Mouse (Mus musculus) c-Kit-positive CD71-positive TER-119-positive erythroid progenitor cells, embryonic 14.5 days (primary cell): ENCODE data around the gene Apoc1.

ENCODE experiments used
- DNase-seq: peaks from one replicate; pipeline ENCODE4 v3.0.0-alpha.2; 2013; ENCODE audit warnings: low spot score

Gene Apoc1

DNA sequence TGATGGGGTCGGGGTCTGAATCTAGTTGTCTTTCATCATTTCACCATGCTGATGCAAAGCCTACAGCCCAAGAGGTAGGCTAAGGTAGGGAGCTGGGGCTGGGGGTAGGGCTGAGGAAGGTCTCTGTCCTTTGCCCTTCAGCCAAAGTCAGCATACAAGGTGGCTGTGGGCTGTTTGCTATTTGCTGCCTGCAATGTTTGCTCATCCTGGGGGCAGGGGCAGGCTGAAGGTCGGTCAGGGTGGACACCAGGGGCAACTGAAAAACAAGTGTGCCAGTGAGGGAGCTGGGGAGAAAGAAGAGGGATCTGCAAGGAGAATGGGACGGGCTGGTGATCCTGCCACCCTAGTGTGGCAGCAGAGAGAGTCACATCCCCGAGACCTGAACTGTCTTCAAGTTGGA lies 7.1 kb downstream of the Apoc1 start:
- DNase-seq: no peak

DNA sequence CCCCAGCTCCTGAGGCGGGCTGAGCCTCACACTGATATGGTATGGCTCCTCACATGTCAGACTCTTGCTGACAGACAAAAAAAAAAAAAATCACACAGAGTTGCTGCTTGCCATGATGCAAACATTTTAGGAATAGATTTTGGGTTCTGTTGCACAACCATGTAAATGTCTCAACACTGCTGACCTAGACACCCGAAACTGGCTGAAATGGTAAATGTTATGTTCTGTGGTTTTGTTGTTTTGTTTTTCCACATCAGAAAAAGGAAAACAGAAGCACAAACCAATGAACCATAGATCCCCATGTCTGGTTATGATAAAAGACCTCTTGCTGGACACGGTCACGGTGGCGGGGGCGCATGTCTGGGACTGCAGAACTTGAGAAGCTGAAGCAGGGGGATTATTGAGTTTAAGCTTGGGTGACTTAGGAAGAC lies 8.7 kb downstream of the Apoc1 start:
- DNase-seq: no peak

DNA sequence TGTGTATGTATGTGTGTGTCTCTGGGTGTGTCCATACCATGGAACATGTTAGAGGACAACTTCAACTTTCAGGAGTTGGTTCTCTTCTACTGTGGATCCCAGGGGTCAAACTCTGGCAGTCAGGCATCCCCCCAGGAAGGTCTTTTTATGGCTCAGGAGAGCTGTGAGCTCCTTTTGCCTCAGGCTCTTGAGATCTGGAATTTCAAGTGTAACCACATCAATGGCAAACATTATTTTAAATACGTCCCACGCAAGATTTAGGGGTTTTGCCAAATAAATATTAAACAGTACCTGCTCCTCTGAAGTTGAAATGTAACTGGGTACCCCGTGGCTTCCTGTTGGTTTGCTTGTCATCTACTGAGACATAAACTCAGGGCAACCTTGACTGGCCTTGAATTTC lies 9.5 kb downstream of the Apoc1 start:
- DNase-seq: no peak

DNA sequence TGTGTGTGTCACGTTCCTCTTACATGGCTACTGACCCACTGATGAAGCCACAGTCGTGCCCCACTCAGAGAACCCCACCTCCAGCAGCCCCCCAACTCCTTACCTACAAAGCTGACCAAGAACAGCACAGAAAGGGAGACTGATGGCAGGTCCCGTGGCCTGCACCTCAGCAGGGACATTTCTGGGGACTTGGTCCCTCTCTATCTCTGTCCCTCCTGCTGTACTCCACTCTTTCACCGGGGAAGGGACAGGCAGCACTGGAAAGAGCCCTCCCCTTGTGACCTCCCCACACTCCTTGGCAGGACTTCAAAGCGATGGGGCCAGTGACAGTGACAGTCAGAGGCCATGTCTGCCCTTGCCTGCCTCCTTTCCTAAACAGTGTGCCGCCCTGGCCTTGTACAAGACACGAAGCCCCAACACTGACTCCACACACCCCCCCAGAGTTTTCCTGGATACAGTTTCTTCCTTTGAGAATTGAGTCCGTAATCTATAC lies 11.2 kb downstream of the Apoc1 start, which contains the start of the genes Gm44805 and Apoc4:
Gm44805 (minus strand) TSS at position 222 of the 493 bp plus-strand sequence.
Apoc4 (minus strand) TSS at position 278 of the 493 bp plus-strand sequence.
- no peak for DNase-seq

DNA sequence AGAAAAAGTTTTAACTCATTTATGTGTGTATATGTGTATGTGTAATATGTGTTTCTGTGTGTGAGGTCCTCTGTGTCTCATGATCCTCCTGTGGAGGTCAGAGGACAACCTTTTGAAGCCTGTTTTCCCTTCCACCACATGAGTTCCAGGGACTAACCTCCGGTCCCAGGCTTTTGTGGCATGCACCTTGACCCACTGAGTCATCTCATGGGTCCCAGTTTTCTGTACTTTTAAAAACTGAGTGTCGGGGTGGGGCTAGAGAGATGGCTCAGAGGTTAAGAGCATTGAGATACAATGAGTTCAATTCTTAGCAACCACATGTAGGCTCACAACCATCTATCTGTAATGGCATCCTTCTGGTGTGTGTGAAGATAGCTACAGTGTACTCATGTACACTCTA lies 11.8 kb downstream of the Apoc1 start:
- DNase-seq: no peak

DNA sequence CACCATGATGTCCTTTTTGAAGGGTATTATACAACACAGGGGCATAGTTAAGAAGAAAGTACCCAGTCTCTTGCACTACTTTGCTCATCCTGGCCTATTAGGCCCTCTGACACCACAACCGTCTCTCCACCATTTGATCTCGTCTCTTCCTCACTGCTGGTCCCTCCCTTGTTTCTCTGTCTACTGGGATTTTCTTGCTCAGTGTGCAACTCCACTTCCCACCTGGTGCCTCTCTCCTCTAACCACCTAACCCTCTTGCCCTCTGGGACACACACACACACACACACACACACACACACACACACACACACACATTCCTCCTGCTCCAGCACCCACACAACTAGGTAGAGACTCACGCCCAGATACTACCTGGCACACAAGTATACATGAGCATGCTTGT lies 13.6 kb downstream of the Apoc1 start:
- DNase-seq: no peak

DNA sequence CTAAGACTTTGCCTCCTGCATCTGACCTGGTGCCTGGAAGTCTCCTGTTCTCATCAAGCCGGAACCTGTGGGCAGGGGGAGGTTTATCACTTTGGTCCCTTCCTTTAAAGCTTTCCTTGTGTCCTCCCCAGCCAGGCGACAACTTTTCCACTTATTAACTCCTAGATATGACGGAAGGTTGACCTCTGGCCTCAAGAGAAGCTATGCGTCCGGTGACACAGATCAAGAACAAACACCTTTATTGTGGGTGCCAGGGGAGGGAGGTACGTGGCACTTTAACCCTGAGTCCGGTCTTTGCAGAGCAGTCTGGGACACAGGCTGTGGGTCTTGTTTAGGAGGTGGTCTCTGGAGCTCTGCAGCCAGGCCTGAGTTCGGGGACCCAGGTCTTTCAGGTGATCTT lies 14.6 kb downstream of the Apoc1 start, which contains the start of gene Apoc2:
Apoc2 (minus strand) TSS at position 70 of the 400 bp plus-strand sequence.
- no peak for DNase-seq

DNA sequence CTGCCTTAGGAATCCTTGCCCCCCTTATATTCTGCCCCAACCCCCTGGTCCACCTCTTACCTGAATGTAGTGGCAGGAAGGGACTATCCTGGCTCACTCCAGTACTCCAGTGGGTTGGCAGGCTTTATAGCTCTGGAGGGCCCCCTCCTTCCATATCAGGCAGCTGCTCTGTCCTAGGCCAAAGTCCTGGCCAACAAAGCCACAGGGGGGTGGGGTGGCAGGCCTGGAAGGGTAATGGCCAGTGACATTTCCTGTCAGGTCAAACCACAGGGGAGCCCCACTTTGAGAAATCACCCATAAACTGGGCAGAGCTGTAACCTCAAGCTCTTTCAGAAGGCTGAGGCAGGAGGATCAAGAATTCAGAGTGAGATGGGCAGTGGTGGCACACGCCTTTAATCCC lies 15.8 kb downstream of the Apoc1 start:
- no peak for DNase-seq

DNA sequence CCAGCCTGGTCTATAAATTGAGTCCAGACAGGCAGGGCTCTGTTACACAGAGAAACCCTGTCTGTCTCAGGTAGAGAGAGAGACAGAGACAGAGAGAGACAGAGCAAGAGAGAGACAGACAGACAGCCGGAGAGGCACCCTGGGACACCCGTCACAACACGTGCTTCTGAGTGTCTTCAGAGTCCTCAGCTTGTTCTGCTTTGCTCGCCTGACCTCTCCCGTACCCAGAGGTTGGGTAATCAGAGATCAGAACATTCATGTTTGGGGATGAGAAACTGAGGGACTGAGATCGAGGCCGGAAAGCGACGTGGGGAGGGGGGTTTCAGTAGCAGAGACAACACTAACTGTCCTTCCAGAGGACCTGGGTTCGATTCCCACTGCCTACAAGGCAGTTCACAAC lies 16.6 kb downstream of the Apoc1 start:
- DNase-seq: no peak

DNA sequence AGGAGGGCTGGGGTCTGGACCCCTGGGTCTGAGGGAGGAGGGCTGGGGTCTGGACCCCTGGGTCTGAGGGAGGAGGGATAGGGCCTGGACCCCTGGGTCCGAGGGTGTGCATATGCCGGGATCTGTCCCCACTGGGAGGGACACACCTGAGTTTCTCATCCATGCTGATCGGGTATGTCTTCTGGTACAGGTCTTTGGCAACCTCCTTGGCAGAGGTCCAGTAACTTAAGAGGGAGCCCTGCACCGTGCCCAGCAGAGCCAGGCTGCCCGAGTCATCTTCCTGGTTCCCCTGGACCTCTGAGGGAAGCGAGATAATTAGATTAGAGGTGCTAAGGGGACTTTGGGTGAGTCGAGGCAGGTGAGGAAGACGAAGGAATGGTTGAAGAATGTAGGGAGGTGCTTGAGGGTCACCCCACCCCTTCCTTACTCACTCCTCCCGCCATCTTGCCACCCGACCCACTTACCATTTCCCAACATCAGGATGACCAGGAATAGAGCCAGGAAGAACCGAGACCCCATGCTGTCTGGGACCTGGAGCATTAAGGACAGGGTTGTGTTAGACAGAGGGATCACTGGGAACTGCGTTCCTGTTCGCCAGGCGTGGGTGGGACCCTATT lies 19.3 kb downstream of the Apoc1 start:
- no peak for DNase-seq

DNA sequence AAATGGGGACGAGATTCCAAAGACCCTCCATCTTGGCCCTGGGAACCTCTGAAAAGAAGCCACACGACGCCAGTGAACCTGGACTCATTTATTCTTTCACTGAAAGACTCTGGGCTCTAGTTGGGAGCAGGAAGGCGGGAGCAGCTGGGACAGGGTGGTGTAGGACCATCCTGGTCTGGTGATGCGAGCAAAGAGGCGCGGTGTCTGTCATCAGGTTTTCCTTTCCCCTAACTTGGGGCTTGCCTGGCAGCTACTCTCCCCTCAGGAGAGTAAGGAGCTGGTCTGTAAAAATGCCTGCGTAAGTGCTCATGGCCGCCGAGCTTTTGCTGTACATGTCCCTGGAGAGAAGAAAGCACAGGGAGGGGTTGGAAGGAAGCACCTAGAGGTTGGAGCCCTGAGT lies 20.9 kb downstream of the Apoc1 start:
- DNase-seq: no peak

DNA sequence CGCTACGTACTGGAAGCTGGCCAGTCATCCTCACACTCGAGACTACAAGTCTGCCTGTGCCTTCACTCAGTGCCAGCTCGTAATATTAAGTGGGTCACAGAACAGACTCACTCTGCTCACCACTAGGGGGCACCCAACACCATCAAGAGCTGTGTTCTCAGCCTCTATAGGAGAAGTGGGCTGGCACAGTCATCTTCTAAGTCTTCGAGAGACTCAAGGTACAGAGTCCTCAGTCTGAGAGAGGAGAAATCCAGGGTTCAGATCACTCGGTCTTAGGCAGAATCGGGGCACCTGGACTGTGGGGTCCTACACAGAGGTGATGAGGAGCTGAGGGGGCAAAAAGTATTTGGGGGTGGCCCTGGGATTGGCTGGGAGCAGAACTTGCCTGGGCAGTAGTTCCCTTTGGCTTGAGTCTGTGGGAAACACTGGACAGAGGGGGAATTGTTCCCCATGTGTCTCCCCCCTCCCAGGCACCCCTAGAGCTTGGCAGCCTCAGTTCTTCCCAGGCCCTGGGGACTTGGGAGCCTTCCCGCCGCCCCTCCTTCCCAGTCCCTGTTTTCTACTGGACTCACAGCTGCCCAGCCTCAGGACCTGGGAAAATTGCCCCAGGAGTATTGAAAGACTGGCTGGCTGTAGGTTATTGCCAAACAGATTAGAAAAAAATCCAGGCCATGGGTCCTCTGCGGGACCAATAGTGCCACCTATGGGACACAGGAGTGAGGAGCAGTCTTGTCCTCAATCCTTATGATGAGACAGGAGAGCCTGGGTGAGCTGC lies 23.3 kb downstream of the Apoc1 start:
- peak; percentile 89 for DNase-seq

DNA sequence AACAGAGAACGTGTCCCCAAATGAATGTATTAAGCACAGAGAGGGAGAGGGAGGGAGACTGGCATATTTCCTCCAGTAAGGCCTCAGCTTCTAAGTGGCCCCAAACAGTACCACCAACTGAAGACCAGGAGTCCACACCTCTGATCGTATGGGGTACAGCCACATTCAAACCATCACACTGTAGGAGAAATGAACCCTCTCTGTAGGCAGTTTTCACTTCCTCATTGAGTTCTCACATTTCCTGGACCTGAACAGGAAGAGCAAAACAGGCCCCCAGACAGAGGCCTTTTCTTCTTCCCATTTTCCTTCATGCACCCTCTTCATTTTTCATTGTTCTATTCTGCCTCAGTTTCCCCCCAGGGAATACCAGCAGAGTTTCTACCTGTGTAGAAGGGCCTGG lies 25.0 kb downstream of the Apoc1 start:
- no peak for DNase-seq

DNA sequence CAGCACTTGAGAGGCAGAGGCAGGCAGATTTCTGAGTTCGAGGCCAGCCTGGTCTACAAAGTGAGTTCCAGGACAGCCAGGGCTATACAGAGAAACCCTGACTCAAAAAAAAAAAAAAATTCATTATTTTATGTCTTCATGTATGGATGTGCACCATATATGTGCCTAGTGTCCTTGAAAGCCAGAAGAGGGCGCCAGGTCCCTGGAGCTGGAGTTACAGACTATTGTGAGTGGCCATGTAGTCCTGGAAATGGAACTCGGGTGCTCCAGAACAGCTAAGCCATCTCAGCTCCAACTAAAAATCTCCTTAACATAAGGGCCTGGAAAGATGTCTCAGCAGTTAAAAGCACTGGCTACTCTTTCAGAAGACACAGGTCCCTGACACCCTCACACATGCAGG lies 25.7 kb downstream of the Apoc1 start:
- DNase-seq: peak; percentile 22

DNA sequence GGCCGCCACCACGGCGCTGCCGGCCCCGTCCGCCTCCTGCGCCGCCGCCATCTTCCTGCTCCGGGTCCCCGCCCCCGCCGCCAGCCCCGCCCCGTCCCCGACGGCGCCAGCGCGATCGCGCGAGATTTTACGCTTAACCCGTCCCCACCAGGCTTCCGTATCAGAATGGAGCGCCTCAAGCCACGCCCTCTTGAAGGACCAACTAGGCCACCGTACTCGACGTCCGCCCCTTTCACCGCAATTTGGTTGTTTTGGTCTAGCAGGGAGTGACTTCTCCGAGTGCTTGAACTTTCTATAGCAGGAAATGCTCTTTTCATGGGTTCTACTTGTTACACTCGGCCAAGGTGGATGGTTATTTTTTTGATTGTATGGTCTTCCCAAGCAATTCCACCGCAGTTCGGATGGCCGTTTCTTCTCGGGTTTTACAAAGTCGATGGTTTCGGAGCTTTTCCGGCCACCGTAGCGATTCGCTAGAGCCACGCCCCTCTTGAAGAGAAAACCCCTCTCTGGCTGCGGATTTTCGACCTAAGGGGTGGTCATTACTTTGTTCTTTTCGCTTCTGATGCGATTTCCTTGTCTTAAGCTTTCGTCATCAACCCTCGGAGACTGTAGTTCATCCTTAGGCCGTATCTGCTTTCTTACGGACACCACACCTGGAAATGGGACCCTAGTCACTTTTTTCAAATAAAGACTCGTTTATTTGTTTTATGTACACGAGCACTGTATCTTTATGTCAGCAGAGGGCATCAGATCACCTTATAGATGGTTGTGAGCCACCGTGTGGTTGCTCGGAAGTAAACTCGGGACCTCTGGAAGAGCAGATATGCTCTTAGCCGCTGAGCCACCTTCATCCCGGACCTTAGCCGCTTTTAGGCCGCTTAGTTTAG lies 27.3 kb downstream of the Apoc1 start, which contains the start of gene Clptm1:
Clptm1 (minus strand) TSS at position 79 of the 887 bp plus-strand sequence.
- peak; percentile 98 for DNase-seq

DNA sequence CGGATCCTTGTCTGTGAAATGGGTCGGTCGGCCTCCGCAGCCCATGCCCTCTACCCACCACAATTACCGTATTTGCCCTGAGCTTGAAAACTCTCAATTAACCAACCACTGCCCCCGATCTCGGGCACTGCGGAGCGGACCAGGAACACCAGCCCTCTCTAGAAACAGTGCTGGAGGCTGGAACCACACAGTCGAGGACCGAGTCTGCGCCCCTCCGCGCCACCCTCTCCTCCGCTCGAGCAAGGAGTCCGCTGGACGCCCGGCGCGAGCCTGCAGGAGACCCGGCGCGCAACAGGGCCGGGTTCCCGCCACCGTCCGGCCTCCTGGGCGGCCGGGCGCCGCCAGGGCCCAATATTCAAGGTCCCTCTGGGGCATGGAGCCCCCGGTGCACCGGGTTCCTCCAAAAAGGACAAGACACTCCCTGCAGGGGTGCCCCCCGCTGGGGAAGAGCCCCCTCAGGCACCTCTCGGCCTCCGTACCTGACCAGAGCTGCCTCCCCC lies 28.0 kb downstream of the Apoc1 start:
- DNase-seq: no peak

DNA sequence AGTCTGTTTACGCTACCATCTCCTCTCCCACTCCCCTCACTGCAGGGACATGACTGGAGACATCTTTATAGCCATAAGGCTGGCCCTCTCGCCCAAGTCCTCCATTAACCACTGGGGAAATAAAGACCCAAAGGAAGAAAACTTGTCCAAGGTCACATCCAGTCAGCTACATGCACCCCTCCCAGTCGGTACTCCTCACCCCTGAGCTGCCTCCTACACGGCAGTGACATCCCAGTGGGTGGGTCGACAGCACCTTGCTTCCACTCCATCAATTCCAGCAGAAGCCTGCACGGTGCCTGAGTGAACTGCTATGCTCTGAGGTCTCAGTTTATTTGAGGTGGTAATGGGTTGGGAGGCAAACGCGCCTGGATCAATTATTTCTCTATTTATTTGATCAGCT lies 28.5 kb downstream of the Apoc1 start:
- DNase-seq: peak; percentile 14

DNA sequence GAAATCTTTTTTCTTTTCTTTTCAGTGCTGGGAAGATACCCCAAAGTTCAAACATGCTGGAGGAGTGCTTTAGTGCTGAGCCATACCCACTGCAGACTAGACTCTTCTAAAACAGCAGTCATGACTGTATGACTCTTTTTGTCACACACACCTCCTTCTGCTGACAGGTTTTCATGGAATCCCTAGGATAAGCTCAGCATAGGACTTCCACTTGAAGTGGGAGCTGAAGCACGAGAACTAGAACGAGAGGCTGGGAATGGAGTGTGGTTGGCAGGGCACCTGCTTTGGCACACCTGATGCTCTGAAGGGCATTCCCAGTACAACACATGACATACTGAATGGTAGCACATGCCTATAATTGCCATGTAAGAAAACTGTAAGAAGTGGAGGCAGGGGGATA lies 39.8 kb downstream of the Apoc1 start:
- no peak for DNase-seq

DNA sequence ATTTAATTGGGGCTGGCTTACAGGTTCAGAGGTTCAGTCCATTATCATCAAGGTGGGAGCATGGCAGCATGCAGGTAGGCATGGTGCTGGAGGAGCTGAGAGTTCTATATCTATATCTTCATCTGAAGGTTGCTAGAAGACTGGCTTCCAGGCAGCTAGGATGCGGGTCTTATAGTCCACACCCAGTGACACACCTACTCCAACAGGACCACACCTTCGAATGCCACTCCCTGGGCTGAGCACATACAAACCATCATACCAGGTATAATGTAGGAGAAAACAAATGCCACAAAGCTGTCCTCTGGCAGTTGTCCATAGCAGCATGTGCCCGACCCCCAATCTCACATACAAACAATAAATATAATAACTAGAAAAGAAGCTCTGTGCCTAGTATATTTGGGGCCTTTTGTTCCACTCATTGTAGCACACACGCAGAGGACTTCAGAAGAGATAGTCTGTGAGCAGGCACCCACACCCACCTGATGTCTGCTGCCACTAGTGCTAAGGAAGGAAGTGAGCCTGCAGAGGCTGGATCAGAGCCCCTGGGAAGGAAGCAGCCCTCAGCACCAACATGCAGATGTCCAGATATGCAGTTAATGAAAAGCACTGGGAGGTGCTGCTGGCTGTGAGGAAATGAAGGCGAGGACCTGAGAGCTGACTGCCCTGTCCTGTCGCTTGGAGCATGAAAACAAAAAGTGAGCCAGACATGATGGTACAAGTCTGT lies 41.2 kb downstream of the Apoc1 start:
- DNase-seq: no peak

DNA sequence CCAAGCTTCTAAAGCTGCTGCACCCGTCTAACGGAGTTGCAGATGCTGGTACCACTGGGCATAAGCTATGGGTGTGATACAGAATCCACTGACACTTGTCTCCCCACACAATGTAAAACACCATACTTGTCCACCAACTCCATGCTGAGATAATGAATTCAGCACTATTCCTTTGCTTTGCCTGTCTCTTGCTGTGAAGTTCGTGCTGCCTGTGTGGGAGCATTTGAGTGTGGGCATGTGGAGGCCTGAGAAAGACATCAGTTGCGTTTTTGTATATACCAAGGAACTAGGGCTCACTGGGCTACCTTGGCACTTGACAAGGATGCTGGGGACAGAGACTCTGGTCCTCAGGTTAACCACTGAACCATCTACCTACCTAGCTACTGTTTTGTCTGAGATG lies 51.2 kb downstream of the Apoc1 start:
- no peak for DNase-seq
